Mouse (Mus musculus): ENCODE measurements at regions not wholly inside any gene's neighbourhood (a gene's known extent, or its start where the extent isn't known, plus 50 kb on each side); places are given as distances from the start of the nearest gene placed in this dataset.
A peak's percentile ranks its signal among the peaks of the same experiment; 100 is the strongest.
"Not testable (repeated sequence)": the region's sequence is repeated elsewhere in the genome, so short reads cannot be mapped to it uniquely, and the experiment has no call there.

GRCm38 (mm10) chr11:92228855-92229254 is 651.5 kb upstream of the Kif2b start:
- DNase-seq: no peak

GRCm38 (mm10) chr11:92208980-92209548 is 631.7 kb upstream of the Kif2b start:
- DNase-seq: no peak

- DNase-seq: not testable (repeated sequence)
Measured at GRCm38 (mm10) chr11:92178393-92178792, 601.0 kb upstream of the Kif2b start.

- DNase-seq: no peak
Measured at GRCm38 (mm10) chr11:92153124-92153523, 575.8 kb upstream of the Kif2b start.

- no peak for DNase-seq
Measured at GRCm38 (mm10) chr11:92135677-92136076, 558.3 kb upstream of the Kif2b start.

GRCm38 (mm10) chr11:92134891-92135590 is 557.7 kb upstream of the Kif2b start:
- no peak for DNase-seq

- no peak for DNase-seq
Measured at GRCm38 (mm10) chr11:92084766-92085165, 507.4 kb upstream of the Kif2b start.

GRCm38 (mm10) chr11:92041695-92042094 is 464.3 kb upstream of the Kif2b start:
- DNase-seq: no peak

GRCm38 (mm10) chr11:92040161-92040560 is 462.8 kb upstream of the Kif2b start:
- peak; percentile 2 for DNase-seq

- DNase-seq: no peak
Measured at GRCm38 (mm10) chr11:92018419-92018818, 441.1 kb upstream of the Kif2b start.

GRCm38 (mm10) chr11:92011284-92011683 is 433.9 kb upstream of the Kif2b start:
- DNase-seq: peak; percentile 49

GRCm38 (mm10) chr11:91995524-91995923 is 418.2 kb upstream of the Kif2b start:
- peak; percentile 1 for DNase-seq

- DNase-seq: no peak
Measured at GRCm38 (mm10) chr11:91969531-91969930, 392.2 kb upstream of the Kif2b start.

GRCm38 (mm10) chr11:91944336-91944735 is 367.0 kb upstream of the Kif2b start:
- no peak for DNase-seq

Data from layer of hippocampus, adult 9-11 months (tissue).